Mouse (Mus musculus) lung, postnatal 0 days (tissue): Measurements from ENCODE around the gene Ptafr.

ENCODE experiments used
- CTCF ChIP-seq: IDR thresholded peaks from 2 replicates; pipeline ENCODE4 v1.5.1; 2016; ENCODE audit warnings: antibody characterized with exemption, mild to moderate bottlenecking
- EP300 ChIP-seq: IDR thresholded peaks from 2 replicates; pipeline ENCODE4 v1.6.1; 2016; ENCODE audit warnings: antibody characterized with exemption, mild to moderate bottlenecking, control low read depth

- TF ChIP-seq EP300 (no peak), CTCF (peak; percentile 81)
Measured at GRCm38 (mm10) chr4:132545851-132546250, 18.0 kb upstream of the Ptafr start.
